ENCODE assay signal across 8 mouse cellular contexts in genomic region chr10:128409692-128410559, GRCm38 (mm10). TPM values are rescaled to one million over a fixed set of nuclear protein-coding genes. Genes with fewer than 3 reads are reported as not detected.
DNase-seq lines count a peak whose midpoint lies in the region; ATAC-seq lines count a peak whose summit lies in the region.

No protein-coding gene starts in this region.

- peak; percentile 79 for ATAC-seq in megakaryocyte progenitor cell, adult 5-6 weeks (replicated peaks; ENCODE audit: poor library complexity)

- DNase-seq in adipocyte (ENCODE audit: low spot score), result peak; percentile 98
- peak; percentile 96 for DNase-seq in embryo, embryonic 10 days (ENCODE audit: low spot score)
- DNase-seq in gastrocnemius, postnatal 10 days, result peak; percentile 97
- DNase-seq in induced T-regulatory cell, adult 2 months (ENCODE audit: low read depth), result peak; percentile 99
- DNase-seq in left cerebral cortex, adult 9 months (ENCODE audit: low spot score in 2 of 2), result peak; percentile 94 to 99
- DNase-seq in right cerebral cortex, postnatal 14 days, result peak; percentile 99
- DNase-seq in urinary bladder, postnatal 36 days (ENCODE audit: low spot score in 2 of 2), result peak; percentile 93 to 97

RNA-seq across cellular contexts. Expression of gene Nabp2, which starts 1.4 kb away (rescaled TPM):
- total RNA-seq in gastrocnemius, postnatal 10 days (2021), result 10 to 100 TPM; 50.7 to 51.3 TPM
- 79.4 and 105 TPM in 2 replicates for total RNA-seq in megakaryocyte progenitor cell, adult 5-6 weeks (2015)
- total RNA-seq in megakaryocyte progenitor cell, adult 5-6 weeks (2017), result 68.8 and 72.2 TPM in 2 replicates

RNA-seq across cellular contexts. Expression of gene Rnf41, which starts 1.5 kb away (rescaled TPM):
- 10 to 100 TPM; 16.4 to 19.1 TPM for total RNA-seq in gastrocnemius, postnatal 10 days (2021)
- total RNA-seq in megakaryocyte progenitor cell, adult 5-6 weeks (2015), result 15.7 and 20.9 TPM in 2 replicates
- 20.1 and 21.0 TPM in 2 replicates for total RNA-seq in megakaryocyte progenitor cell, adult 5-6 weeks (2017)

RNA-seq across cellular contexts. Expression of gene Slc39a5, which starts 8.9 kb away (rescaled TPM):
- total RNA-seq in gastrocnemius, postnatal 10 days (2021), result not detected
- not detected in 2 replicates for total RNA-seq in megakaryocyte progenitor cell, adult 5-6 weeks (2015)
- not detected in 2 replicates for total RNA-seq in megakaryocyte progenitor cell, adult 5-6 weeks (2017)

RNA-seq across cellular contexts. Expression of gene Ankrd52, which starts 33.0 kb away (rescaled TPM):
- 10 to 100 TPM; 47.3 to 50.9 TPM for total RNA-seq in gastrocnemius, postnatal 10 days (2021)
- total RNA-seq in megakaryocyte progenitor cell, adult 5-6 weeks (2015), result 48.6 and 48.9 TPM in 2 replicates
- 9.0 and 11.6 TPM in 2 replicates for total RNA-seq in megakaryocyte progenitor cell, adult 5-6 weeks (2017)

RNA-seq across cellular contexts. Expression of gene Coq10a, which starts 41.1 kb away (rescaled TPM):
- 100 to 1,000 TPM; 170 to 198 TPM for total RNA-seq in gastrocnemius, postnatal 10 days (2021)
- total RNA-seq in megakaryocyte progenitor cell, adult 5-6 weeks (2015), result 13.8 and 17.6 TPM in 2 replicates
- 8.8 and 9.4 TPM in 2 replicates for total RNA-seq in megakaryocyte progenitor cell, adult 5-6 weeks (2017)

Comparison
In these comparisons a context has a peak if more than half of its experiments do, and no peak if none do; other contexts are left out.
1. Peak in every context shown above with its lines: DNase-seq and ATAC-seq.